Mouse (Mus musculus) B cell, adult 2 months (primary cell): ENCODE measurements around the gene Gm42420.

ENCODE experiments used
- DNase-seq, 2 experiments: peaks; one replicate each; pipeline ENCODE4 v3.0.0; 2022

The Gm42420 gene

DNA sequence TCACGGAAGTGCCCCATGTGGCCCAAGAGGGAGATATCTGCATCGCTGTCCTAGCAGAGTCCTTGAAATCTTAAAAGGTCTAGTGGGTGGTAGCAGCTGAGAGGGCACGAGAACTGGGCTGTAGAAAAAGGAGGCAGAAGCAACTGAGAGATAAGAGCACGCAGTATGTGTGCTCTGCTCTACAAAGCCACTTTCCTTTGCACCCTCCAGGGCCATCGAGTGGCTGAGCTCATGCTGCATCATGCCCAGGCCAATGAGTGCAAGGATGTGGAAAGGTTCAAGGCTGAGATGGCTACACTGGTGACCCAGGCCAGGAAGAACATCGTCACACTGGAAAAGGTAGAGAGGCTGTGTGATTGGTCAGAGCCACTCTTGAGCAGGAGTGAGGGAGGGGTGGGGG lies at the start of gene Gm42420:
Gm42420 (plus strand) TSS at position 237 of the 400 bp plus-strand sequence.
- no peak for DNase-seq

DNA sequence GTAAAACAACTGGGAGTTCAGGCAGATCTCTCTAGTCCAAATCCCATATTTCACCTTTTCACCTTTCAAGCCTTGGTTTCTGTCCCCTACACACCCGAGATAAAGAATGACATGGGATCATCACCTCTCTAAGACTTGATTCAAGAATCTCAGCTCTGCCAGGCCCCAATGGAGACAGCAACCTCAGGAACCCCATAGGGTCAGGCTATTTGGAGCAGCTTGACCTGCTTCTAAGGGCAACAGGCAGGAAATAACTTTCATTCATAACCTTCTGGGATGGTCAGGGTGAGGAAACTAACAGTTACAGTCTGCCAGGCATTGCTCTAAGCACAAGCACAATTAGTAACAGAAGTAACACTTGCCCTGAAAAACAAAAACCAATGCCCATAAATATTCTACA lies 48.9 kb upstream of the Gm42420 start:
- no peak for DNase-seq

DNA sequence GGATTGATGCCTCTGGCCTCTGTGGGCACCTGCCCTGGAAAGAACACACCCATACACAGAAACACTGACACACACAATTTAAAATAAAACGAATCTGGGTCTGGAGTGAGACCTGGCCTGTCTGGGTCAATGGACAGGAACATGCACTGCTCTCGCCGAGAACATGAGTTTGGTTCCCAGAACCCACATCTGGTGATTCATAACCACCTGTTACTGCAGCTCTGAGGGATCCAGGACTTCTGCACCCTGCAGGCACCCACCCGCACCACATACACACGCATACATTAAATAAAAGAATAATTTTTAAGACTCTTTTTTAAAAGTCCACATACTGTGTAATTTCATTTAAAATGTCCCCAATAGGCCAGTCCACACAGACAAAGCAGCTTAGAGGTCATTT lies 48.3 kb upstream of the Gm42420 start:
- DNase-seq: no peak

DNA sequence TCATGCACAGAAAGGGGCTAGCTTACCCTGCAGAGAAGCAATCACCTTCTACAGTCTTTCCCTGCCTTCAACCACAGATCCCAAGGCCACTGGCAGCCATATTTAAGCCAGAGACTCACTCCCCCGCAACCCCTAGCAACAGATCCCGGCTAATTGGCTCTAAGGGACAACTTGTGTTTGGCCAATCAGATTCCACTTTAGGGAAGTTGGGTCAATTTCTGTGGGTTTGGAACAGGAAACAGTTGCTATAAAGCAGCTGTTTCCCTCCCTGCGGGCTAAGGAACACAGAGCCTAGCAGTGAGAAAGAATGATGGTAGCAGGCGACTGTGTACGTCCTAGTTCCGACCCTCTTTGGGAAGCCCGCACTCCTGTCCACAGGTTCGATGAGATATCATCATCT lies 47.3 kb upstream of the Gm42420 start:
- DNase-seq: no peak

DNA sequence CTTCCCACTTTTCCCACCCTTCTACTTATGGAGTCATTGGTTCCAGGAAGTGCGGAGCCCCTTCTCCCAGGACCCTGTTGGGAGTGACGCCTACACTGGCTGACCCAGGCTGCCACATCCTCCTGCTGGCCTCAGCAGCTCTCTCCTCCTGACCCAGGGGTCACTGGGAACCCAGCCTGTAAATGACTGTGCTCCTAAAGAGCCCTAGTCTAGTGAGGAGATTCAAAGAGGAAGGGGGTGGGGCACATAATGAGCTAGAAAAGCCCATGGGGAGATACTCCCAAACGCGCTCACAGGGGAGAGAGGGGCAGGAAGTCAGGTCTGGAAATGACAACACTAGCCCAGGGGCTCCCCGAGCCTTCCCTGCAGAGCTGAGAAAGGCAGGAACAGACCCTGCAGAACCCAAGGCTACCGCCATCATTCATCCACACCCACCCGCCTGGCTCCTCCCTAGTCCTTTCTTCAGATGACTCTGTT lies 45.8 kb upstream of the Gm42420 start:
- DNase-seq: no peak

DNA sequence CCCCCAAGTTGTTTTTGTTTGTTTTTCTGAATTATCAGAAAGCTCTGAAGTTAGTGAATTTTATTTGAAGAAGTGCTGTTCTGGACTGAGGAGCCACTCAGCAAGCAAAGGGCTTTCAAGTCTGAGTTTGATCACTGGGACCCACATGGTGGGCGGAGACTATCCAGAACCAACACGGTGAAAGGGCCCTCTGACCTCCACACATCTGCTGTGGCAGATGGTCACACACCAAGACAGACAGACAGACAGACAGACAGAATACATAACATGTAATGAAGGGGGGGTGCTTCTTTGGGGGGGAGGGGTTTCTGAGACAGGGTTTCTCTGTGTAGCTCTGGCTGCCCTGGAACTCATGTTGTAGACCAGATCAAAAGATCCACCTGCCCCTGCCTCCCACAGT lies 45.0 kb upstream of the Gm42420 start:
- no peak for DNase-seq

DNA sequence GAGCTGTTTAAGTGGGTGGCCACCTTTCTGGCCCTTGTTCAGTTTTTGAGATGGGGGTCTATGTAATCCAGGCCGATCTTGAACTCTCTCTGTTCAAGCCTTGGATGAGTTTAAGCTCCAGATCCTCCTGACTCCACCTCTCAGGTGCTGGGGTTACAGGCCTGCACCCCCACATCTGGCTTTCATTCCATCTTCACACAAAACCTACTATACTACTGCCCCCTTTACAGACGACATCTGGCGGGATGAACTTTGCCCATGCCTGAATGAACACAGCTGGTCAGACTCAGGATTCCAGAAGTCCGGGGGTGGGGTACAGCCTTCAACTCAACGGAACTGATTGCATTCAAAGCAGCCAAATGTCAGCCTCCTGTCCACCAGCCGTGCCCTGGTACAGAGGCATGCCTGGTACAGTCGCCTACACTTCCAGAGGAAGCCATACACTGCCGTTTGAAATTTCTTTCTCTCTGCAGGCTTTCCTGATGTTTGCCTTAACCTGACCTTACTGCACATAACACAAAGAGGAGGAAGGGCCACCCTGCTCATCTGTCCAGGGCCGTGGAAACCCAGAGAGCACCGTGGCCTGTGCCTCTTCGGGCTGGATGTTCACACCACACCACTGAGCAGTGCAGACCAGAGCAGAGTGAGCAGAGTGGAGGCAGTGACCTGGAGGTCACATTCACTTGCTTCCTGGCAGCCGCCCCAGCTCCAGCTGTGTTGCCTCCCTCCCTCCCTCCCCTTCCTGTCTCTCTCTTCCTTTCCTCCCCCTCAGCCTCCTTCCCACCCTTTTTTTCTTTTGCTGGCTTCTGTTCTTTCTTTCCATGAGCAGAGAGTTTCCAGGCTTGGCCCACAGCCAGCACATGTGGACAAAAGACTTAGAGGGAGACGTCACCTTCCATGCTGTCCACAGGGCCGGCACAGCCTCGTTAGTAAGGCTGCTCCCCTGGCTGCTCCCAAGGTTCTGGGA lies 42.6 kb upstream of the Gm42420 start:
- DNase-seq: no peak

DNA sequence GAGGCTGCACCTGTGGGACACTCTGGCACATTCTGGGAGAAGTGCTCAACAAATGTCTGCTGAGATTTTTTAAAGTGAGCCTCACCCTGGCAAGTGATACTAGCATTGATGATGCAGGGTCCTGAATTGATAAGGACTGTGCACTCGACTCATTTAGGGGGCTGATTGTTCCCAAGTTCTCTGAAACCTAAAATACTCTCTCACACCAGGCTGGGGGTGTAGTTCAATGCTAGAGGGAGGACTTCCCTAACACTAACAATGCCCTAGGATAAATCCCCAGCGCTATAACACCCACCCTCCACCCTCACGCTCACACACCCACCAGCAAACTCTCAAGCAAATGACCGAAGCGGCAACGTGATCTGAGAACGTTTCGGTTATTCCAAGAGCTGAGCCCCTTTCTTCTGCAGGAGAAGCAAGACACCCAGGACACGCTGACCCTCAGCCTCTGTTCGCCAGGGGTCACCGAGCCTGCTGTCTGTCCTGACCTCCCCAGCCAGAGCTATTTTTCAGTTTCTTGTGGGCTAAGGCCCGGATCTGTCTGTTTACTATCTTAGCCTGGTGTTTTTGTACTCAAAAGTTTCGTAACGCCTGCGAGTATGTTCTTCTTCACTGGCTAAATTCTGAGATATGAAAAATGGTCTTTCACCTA lies 41.7 kb upstream of the Gm42420 start:
- DNase-seq: no peak

DNA sequence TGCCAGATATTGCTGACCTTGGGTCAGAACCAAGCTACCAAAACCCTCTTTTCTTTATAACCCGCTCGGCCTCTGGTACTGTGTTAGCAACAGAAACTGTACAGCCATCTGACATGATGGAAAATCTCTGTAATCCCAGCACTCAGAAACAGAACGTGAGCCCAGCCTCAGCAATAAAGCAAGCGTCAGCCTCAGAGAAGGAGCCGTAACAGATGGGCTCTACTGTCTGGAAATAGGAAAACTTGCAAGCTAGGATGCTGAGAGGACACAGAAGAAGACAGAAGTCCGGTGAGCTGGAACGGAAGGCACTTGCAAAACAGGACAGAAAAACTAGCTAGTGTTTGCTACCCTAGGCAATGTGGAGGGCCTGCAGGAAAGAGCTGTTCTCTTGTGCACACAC lies 40.1 kb upstream of the Gm42420 start:
- no peak for DNase-seq

DNA sequence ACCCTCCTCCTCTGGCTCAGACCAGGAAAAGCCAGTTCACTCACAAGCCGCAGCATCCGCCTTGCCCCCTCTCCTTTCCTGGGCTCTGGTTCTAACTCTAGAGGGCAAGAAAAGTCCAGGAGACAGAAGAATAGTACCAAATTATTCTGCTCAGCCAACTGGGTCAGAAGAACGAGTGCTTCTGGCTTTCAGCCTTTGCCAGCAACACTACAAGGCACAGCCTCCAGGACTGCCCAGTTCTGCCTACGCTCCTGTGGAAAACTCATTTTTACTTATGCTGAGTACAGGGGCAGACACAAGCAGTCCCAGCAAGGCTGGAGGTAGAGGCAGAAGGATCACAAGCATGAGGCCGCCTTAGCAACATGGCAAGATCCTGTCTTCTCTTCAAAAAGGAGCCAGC lies 37.5 kb upstream of the Gm42420 start:
- no peak for DNase-seq

DNA sequence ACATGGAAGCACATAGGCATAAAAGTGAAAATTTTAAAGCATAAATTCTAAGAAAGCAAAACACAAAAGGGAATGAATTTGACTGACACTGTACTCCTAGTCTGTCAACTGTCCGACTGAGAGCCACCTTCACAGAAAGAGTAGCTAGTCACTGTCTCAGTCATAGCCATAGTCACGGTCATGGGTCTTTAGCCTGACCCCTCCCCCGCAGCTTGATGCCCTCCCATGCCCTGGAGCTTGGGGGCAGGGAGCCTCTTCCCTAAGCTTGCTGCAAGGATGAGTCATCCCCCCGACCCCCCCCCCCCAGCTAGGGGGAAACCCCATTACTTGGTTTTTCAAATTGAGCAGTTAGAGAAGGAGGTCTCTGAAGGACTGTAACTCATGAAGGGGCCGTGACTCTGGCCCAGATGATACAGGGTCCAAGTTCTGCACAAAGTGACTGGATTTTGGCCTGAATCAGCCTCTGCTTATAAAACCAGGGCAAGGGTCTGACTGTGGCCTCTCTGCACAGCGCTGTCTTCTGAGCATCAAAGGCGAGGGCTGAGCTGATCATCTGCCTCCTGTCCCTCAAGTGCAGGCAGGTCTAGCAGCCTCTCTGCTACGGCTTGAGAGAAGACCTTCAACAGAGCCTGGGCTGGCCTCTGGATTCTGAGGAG lies 33.4 kb upstream of the Gm42420 start:
- DNase-seq: peak; percentile 15 to 32

DNA sequence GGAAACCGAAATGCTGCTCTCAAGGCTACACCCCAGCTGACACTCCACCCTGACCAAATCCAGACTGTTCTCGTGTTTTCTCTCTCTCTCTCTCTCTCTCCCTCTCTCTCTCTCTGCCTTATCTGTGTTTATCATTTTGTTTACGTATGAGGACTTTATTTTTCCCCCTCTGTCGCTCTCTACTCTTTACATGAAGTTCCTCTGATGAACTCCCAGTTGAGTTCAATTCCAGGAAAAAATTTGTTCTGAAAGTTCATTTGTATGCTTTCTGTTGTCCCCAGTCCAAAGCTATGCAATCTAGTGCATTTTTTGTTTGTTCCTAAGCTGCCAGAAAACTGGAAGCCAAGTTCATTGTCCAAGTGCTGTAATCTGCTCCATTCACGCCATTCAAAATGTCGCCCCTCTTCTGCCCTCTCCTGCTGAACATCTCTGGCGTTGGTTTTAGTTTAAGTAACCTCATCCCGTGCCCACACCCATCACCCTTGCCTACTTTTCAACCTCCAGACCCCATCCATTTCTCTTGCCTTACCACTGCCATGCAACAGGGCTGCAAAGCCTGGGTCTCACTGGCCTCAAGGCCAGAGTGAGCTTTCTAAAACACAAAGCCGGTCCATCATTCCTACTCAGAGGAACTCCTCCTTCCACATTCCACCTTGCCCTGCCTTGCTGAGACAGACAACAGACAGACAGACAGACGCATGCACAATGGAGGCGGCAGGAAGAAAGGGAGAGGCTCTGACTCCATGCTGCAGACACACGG lies 30.5 kb upstream of the Gm42420 start:
- DNase-seq: no peak

DNA sequence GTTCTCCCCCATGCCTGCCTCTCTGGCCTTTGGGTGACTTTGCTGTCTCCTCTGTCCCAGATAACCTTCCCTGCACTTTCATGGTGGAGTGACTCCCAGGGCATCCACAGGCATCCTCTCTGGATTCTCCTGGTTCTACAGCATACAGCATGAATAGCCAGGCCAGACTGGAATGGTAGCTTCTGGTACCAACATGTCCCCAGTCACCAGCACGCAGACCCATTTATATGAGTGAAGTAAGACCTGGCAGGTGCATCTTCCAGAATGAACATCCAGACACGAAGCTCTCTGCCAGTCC lies 30.0 kb upstream of the Gm42420 start:
- no peak for DNase-seq

DNA sequence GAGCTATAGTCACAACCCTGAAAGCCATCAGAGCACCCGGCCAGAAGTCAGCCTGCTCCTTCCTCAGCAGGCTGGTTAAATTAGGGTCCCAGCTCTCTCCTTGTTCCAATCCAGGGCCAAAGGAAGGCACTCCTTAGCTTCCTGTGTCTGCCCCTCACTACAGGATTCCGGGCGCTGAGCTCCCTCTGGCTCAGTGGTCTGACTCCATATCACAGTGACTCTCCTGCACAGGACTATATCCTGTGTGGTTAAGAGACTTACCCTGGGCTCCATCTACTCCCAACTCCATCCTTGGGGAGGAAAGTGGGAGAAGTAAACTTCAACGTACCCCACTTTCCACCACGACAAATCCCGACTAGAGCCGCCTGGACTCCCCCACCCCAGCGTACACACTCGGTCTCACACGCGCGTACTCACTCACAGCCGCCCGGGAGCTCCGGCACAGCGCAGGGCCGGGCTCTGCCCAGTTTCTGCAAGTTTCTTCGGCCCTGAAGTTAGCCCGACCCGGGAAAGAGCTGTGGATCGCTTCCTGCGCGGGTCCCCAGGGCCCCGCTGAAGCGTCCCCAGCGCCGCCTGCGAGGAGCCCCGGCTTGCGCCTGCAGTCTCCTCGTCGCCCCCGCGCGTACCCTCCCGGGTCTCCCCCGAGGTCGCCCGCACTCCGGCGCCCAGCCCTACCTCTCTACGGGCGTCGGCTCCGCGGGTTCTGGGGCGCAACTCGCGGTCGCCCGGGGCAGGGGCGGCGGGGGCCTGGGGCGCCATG lies 28.5 kb upstream of the Gm42420 start:
- DNase-seq: peak; percentile 15 to 27

DNA sequence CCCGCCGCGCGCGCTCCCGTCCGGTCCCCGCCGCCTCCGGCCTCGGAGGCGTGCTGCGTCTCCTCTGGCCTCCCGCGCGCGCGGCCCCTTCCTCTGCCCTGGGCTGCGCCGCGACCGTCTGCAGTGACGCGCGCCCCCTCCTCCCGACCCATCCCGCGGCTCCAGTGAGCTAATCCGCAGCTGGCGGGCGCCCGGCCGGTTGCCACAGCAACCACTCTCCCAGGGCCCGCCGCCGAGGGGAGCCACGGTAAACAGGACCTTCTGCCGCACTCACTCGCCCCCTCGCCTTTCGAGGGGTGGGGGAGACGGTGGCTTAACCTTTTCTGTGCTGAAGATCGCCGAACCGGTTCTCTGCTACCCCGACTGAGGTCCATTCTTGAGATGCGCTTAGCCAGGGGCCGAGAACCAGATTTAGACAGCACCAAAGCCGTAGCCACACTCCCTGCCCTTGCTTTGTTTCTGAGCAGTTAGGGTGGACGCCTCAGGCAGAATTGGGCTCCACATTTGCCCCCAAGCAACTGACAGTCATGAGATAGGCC lies 27.8 kb upstream of the Gm42420 start, which contains the start of gene Dennd2a:
Dennd2a (minus strand) TSS at position 145 of the 539 bp plus-strand sequence.
- peak in 1 of 2 experiments; percentile 17 for DNase-seq

DNA sequence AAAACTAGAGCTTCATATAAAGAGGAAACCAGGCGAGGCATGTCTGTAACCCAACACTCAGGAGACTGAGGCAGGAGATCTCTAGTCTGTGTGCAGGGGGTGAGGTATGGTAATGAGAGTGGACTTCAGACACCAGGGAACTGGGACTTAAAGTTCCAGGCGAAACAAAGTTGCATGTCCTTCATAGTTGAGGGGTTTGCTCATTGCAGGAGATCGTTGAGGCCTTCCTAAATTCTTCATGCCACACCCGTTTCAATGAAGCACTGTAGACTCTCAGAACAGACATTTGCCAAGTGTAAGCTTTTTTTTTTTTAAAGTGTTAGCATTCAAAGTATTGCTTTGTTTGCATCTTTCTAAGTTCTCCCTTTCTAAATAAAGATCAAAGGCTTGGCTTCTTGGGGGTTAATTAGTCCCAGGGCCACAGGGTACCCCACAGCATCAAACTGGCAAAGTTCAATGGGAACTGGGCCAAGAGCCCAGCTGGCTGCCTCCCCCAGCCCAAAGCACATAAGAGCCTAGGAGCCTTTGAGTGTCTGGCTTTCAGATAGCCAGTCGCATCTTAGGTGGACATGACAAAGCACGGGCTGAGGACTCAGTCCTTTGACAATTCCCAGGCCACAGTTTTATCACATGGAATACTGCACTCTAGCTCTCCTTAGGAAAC lies 26.1 kb upstream of the Gm42420 start:
- DNase-seq: no peak

DNA sequence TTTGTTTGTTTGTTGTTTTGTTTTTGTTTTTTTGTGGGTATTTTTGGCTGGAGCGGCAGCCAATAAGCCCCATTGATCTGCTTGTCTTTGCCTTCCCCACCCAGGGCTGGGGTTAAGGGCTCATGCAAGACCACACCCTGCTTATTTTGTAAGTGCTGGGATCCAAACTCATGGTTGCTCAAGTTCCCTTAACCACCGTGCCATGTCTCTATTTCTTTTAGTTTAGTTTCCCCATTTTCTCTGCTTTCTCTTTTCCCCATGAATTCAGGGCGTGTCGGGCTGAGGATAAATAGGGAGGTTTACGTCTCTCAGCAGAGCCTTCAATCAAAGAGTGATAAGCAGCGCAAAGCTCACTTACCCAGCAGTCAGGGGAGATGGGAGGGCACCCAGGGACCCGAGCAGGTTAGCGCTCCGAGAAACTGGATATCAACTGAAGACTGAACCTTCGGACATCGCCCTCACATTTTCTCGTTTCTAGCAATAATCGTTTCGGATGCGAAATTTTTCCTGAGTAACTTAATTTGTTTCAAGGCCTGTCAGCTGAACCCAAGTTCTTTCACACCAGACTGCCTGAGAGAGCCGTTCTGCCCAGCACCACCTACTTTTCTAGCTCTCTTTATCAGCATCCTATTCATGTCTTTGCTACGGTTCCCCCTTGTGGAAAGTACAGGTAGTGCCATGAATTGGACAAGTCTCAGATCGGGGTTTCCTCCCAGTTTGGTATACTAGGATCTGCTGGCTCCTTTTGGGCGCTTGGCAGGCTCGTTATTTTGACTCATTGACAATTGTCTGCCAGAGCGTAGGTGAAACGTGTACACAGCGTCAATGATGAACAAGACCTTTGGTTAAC lies 23.2 kb upstream of the Gm42420 start:
- DNase-seq: peak; percentile 73 to 81

DNA sequence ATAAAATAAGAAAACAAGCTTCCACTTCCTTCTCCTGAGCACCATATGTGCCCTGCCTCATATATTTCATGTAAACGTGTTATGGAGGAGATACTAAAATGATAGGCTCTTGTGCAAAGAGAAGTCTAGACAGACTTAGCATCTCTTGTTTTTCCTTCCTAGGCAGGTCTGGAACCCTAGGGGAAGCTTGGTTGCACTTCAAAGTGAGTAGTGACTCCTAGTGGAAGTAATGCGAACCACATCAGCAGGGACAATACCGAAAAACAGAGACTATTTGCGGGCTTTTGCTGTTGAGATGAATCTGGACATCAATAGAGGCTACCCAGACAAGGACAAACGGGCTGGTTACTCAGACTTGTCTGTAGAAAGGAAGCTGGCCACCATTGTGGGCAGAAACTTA lies 18.0 kb upstream of the Gm42420 start:
- DNase-seq: peak; percentile 37 to 40

DNA sequence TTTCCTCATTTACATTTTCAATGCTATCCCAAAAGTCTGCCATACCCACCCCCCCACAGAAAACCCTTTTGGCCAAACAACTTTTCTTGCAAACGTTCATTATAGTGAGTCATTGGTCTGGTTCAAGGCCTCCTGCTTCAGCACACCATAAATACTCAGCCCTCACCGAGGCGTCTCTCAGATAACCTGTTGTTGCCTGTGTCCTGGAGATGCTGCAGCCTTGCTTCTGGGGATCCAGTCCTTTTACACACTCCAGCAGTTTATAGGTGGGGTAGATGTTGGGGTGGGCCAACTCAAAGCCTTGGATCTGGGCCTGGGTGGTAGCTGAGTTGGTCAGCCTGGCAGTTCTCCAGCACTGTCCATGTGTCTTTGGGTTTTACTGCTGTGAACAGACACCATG lies 15.1 kb upstream of the Gm42420 start:
- DNase-seq: no peak
